Mouse (Mus musculus) heart, embryonic 12.5 days (tissue): ENCODE data around the gene Tubb5. TPM values are rescaled to one million over a fixed set of nuclear protein-coding genes. Genes with fewer than 3 reads are reported as not detected.

Experiments
- ATAC-seq: fragments of 200-750 bp; cut with Nextera tagmentation; 2 replicates; pipeline ENCODE4 v1.8.0; 2017; ENCODE audit warnings: moderate TSS enrichment, moderate library complexity; ENCODE audit not compliant: insufficient number of reproducible peaks, low FRiP score
- H3K27ac ChIP-seq: fragments of 300-500 bp; sonication (generic); 2 replicates; pipeline ENCODE4 v1.5.1; 2016; ENCODE audit warnings: mild to moderate bottlenecking, moderate library complexity; ENCODE audit not compliant: poor library complexity, severe bottlenecking
- H3K27me3 ChIP-seq: fragments of 300-500 bp; sonication (generic); replicated peaks from 2 replicates; pipeline ENCODE4 v1.6.1; 2016; ENCODE audit warnings: mild to moderate bottlenecking, moderate library complexity
- H3K36me3 ChIP-seq: fragments of 300-500 bp; sonication (generic); 2 replicates; pipeline ENCODE4 v1.6.1; 2016; ENCODE audit warnings: mild to moderate bottlenecking, moderate library complexity
- H3K4me1 ChIP-seq: fragments of 300-500 bp; sonication (generic); replicated peaks from 2 replicates; pipeline ENCODE4 v1.6.1; 2016; ENCODE audit warnings: mild to moderate bottlenecking
- H3K4me2 ChIP-seq: fragments of 300-500 bp; sonication (generic); 2 replicates; pipeline ENCODE4 v1.6.1; 2016; ENCODE audit warnings: mild to moderate bottlenecking, moderate library complexity
- H3K4me3 ChIP-seq: fragments of 300-500 bp; sonication (generic); 2 replicates; pipeline ENCODE4 v1.5.1; 2016; ENCODE audit warnings: mild to moderate bottlenecking
- H3K9ac ChIP-seq: fragments of 300-500 bp; sonication (generic); 2 replicates; pipeline ENCODE4 v1.6.1; 2016; ENCODE audit warnings: mild to moderate bottlenecking, moderate library complexity
- H3K9me3 ChIP-seq: fragments of 300-500 bp; sonication (generic); replicated peaks from 2 replicates; pipeline ENCODE4 v1.6.1; 2016; ENCODE audit warnings: mild to moderate bottlenecking, moderate library complexity
- WGBS: fragments of 180-500 bp; shearing (Covaris S2); methylation state at CpG from one replicate; pipeline ENCODE4 v1.1.7; 2016; 5-methylcytosine and 5-hydroxymethylcytosine counted together
- polyA plus RNA-seq: library from polyadenylated mRNA; unstranded; fragments of >200 nt; fragmentation: Nextera tagmentation; extraction: Ambion mirVana; gene quantifications from 2 replicates; pipeline ENCODE4 v1.2.1, GENCODE M21; 2016

Gene Tubb5
- polyA plus RNA-seq, 1 experiment from 2014 or later, result 743 TPM

- H3K4me2 ChIP-seq, result peak overlapping the region; percentile 94
- H3K27ac ChIP-seq, result peak overlapping the region; percentile 96
- 4% methylated on average over 7 of the region's 7 CpGs for WGBS
- peak overlapping the region; percentile 91 for H3K9ac ChIP-seq
- peak overlapping the region; percentile 78 for H3K4me3 ChIP-seq
- no peaks in the 10 kb centered on the region for H3K27me3 ChIP-seq
- no peaks in the 10 kb centered on the region; the same call in 1 of the 2 replicates for H3K9me3 ChIP-seq
- peaks cover 66% of the 10 kb centered on the region for H3K4me1 ChIP-seq
- peak; percentile 18; the same call in 1 of the 2 replicates for ATAC-seq
- H3K36me3 ChIP-seq, result peaks cover 26% of the 10 kb centered on the region
Measured at GRCm38 (mm10) chr17:35869346-35870067, 31.4 kb upstream of the Tubb5 start.

- 3% methylated on average over 7 of the region's 7 CpGs for WGBS
- ATAC-seq, result no peak
- H3K4me3 ChIP-seq, result peak overlapping the region; percentile 78
- no peaks in the 10 kb centered on the region; the same call in 1 of the 2 replicates for H3K9me3 ChIP-seq
- H3K36me3 ChIP-seq, result peaks cover 20% of the 10 kb centered on the region
- H3K4me1 ChIP-seq, result peaks cover 68% of the 10 kb centered on the region
- H3K27me3 ChIP-seq, result no peaks in the 10 kb centered on the region
- peak overlapping the region; percentile 94 for H3K4me2 ChIP-seq
- H3K9ac ChIP-seq, result peak overlapping the region; percentile 91
- H3K27ac ChIP-seq, result peak overlapping the region; percentile 96
Measured at GRCm38 (mm10) chr17:35868961-35869345, 30.8 kb upstream of the Tubb5 start.

GRCm38 (mm10) chr17:35868165-35868820 lies 30.2 kb upstream of the Tubb5 start:
- H3K36me3 ChIP-seq, result peaks cover 19% of the 10 kb centered on the region
- no peaks in the 10 kb centered on the region; the same call in 1 of the 2 replicates for H3K9me3 ChIP-seq
- peaks cover 64% of the 10 kb centered on the region for H3K4me1 ChIP-seq
- peak overlapping the region; percentile 78 for H3K4me3 ChIP-seq
- peak overlapping the region; percentile 91 for H3K9ac ChIP-seq
- peak overlapping the region; percentile 94 for H3K4me2 ChIP-seq
- peak overlapping the region; percentile 96 for H3K27ac ChIP-seq
- no peak for ATAC-seq
- 23% methylated on average over 16 of the region's 17 CpGs for WGBS
- no peaks in the 10 kb centered on the region for H3K27me3 ChIP-seq

GRCm38 (mm10) chr17:35866911-35867890 lies 29.1 kb upstream of the Tubb5 start:
- no peaks in the 10 kb centered on the region for H3K27me3 ChIP-seq
- H3K4me2 ChIP-seq, result peak overlapping the region; percentile 94
- H3K9me3 ChIP-seq, result no peaks in the 10 kb centered on the region; the same call in 1 of the 2 replicates
- peaks cover 59% of the 10 kb centered on the region for H3K4me1 ChIP-seq
- H3K9ac ChIP-seq, result peak overlapping the region; percentile 91
- WGBS, result 6% methylated on average over 26 of the region's 26 CpGs
- peak overlapping the region; percentile 96 for H3K27ac ChIP-seq
- peak overlapping the region; percentile 78 for H3K4me3 ChIP-seq
- H3K36me3 ChIP-seq, result peaks cover 11% of the 10 kb centered on the region
- ATAC-seq, result no peak

- peak; percentile 61 for ATAC-seq
- H3K9me3 ChIP-seq, result no peaks in the 10 kb centered on the region; the same call in 1 of the 2 replicates
- peaks cover 54% of the 10 kb centered on the region for H3K4me1 ChIP-seq
- peaks cover 4% of the 10 kb centered on the region for H3K36me3 ChIP-seq
- H3K9ac ChIP-seq, result peak overlapping the region; percentile 91
- WGBS, result under 1% methylated on average over 37 of the region's 38 CpGs
- peak overlapping the region; percentile 96 for H3K27ac ChIP-seq
- H3K4me2 ChIP-seq, result peak overlapping the region; percentile 94
- H3K4me3 ChIP-seq, result peak overlapping the region; percentile 78
- no peaks in the 10 kb centered on the region for H3K27me3 ChIP-seq
Measured at GRCm38 (mm10) chr17:35866281-35866831, 28.2 kb upstream of the Tubb5 start.

- peak within 1 kb of the TSS; percentile 78 for H3K4me3 ChIP-seq
- H3K27me3 ChIP-seq, result no peaks in the 10 kb centered on the region
- no peaks in the 10 kb centered on the region for H3K9me3 ChIP-seq
- peak; percentile 75 for ATAC-seq
- peak within 1 kb of the TSS; percentile 94 for H3K4me2 ChIP-seq
- peak within 1 kb of the TSS; percentile 91 for H3K9ac ChIP-seq
- no peaks in the 10 kb centered on the region; the same call in 1 of the 2 replicates for H3K36me3 ChIP-seq
- peak within 1 kb of the TSS; percentile 96 for H3K27ac ChIP-seq
- WGBS, result under 1% methylated on average over 47 of the region's 48 CpGs
- H3K4me1 ChIP-seq, result peaks cover 49% of the 10 kb centered on the region
Measured at GRCm38 (mm10) chr17:35865481-35866280, 27.6 kb upstream of the Tubb5 start, which contains the start of gene Ppp1r18. TSS of gene Ppp1r18 (plus strand) at chr17:35865593.

- H3K9me3 ChIP-seq, result no peaks in the 10 kb centered on the region
- H3K4me2 ChIP-seq, result peak overlapping the region; percentile 94
- H3K9ac ChIP-seq, result peak overlapping the region; percentile 91
- H3K4me1 ChIP-seq, result peaks cover 45% of the 10 kb centered on the region
- H3K27ac ChIP-seq, result peak overlapping the region; percentile 96
- H3K36me3 ChIP-seq, result no peaks in the 10 kb centered on the region; the same call in 1 of the 2 replicates
- peak overlapping the region; percentile 78 for H3K4me3 ChIP-seq
- WGBS, result 23% methylated on average over 10 of the region's 10 CpGs
- ATAC-seq, result no peak
- H3K27me3 ChIP-seq, result no peaks in the 10 kb centered on the region
Measured at GRCm38 (mm10) chr17:35864832-35865353, 26.8 kb upstream of the Tubb5 start.

- Histone ChIP-seq H3K9me3 (no peaks in the 10 kb centered on the region), H3K4me1 (peaks cover 16% of the 10 kb centered on the region), H3K36me3 (peaks cover 19% of the 10 kb centered on the region), H3K9ac (peak within 1 kb of the TSS; percentile 66), H3K4me3 (peak within 1 kb of the TSS; percentile 66), H3K27me3 (no peaks in the 10 kb centered on the region), H3K4me2 (peak within 1 kb of the TSS; percentile 75), H3K27ac (peak within 1 kb of the TSS; percentile 90)
- under 1% methylated on average over 47 of the region's 47 CpGs for WGBS
- ATAC-seq, result peak; percentile 89
Measured at GRCm38 (mm10) chr17:35861198-35861857, 23.2 kb upstream of the Tubb5 start, which contains the start of gene Nrm. TSS of gene Nrm (plus strand) at chr17:35861318.

- Histone ChIP-seq H3K4me1 (peaks cover 16% of the 10 kb centered on the region), H3K4me2 (peak overlapping the region; percentile 75), H3K4me3 (peak overlapping the region; percentile 66), H3K36me3 (peaks cover 20% of the 10 kb centered on the region), H3K27ac (peak overlapping the region; percentile 90), H3K9ac (peak overlapping the region; percentile 66), H3K9me3 (no peaks in the 10 kb centered on the region), H3K27me3 (no peaks in the 10 kb centered on the region)
- 5% methylated on average over 12 of the region's 12 CpGs for WGBS
- ATAC-seq, result 0 out of 2 replicates have a peak, but pooled peaks have one; percentile 2
Measured at GRCm38 (mm10) chr17:35860831-35861197, 22.7 kb upstream of the Tubb5 start.
